Mouse (Mus musculus) thymus, adult 2 months (tissue): Measurements from ENCODE around the gene Uap1l1. TPM values are rescaled to one million over a fixed set of nuclear protein-coding genes. Genes with fewer than 3 reads are reported as not detected.
A peak's percentile ranks its signal among the peaks of the same experiment; 100 is the strongest.

ENCODE experiments used
- DNase-seq: peaks from one replicate; pipeline ENCODE4 v3.0.0; 2021
- H3K27ac ChIP-seq: fragments of 200-500 bp; 2 replicates; pipeline ENCODE4 v1.5.1; 2012; ENCODE audit warnings: low read length, control low read depth; ENCODE audit not compliant: control insufficient read depth, insufficient read depth
- H3K27me3 ChIP-seq: fragments of 200-500 bp; 2 replicates; pipeline ENCODE4 v1.6.1; 2012; ENCODE audit warnings: mild to moderate bottlenecking, low read length, moderate library complexity, mixed read lengths; ENCODE audit not compliant: control insufficient read depth, insufficient read depth
- H3K36me3 ChIP-seq: fragments of 200-500 bp; 2 replicates; pipeline ENCODE4 v1.6.1; 2012; ENCODE audit warnings: mild to moderate bottlenecking, low read length, moderate library complexity; ENCODE audit not compliant: control insufficient read depth, insufficient read depth
- H3K4me1 ChIP-seq: fragments of 200-500 bp; replicated peaks from 2 replicates; pipeline ENCODE4 v1.6.1; 2012; ENCODE audit warnings: low read length; ENCODE audit not compliant: control insufficient read depth, insufficient read depth
- H3K4me3 ChIP-seq: fragments of 200-500 bp; 2 replicates; pipeline ENCODE4 v1.5.1; 2012; ENCODE audit warnings: mild to moderate bottlenecking, low read length, control low read depth, moderate library complexity; ENCODE audit not compliant: control insufficient read depth, insufficient read depth
- CTCF ChIP-seq: fragments of 200-500 bp; IDR thresholded peaks from 2 replicates; pipeline ENCODE4 v1.5.1; 2012; ENCODE audit warnings: mild to moderate bottlenecking, control low read depth, low read length, moderate library complexity, borderline replicate concordance; ENCODE audit not compliant: control insufficient read depth, poor library complexity, insufficient read depth; ENCODE audit errors: extremely low read depth
- POLR2A ChIP-seq: fragments of 200-500 bp; IDR thresholded peaks from 2 replicates; pipeline ENCODE4 v1.6.1; 2012; ENCODE audit warnings: mild to moderate bottlenecking, low read length, control low read depth, moderate library complexity; ENCODE audit not compliant: control insufficient read depth, poor library complexity, insufficient read depth; ENCODE audit errors: extremely low read depth
- WGBS: fragments of 180-500 bp; shearing (Covaris S2); methylation state at CpG from one replicate; pipeline ENCODE4 v1.1.7; 2018; 5-methylcytosine and 5-hydroxymethylcytosine counted together
- polyA plus RNA-seq: library from polyadenylated mRNA; depleted of rRNA; stranded (reverse); fragments of >200 nt; gene quantifications from 2 replicates; pipeline ENCODE4 v1.2.3, GENCODE M21; 2012

The Uap1l1 gene
- polyA plus RNA-seq, 1 experiment: 24.4 TPM

- TF ChIP-seq POLR2A (peak; percentile 52; the same call in 1 of the 2 replicates), CTCF (no peak)
Observed at GRCm38 (mm10) chr2:25371764-25372643, 6.5 kb upstream of the Uap1l1 start, which contains the start of gene Sapcd2. Sapcd2 (plus strand) TSS chr2:25372321.

GRCm38 (mm10) chr2:25369996-25370395 is 4.5 kb upstream of the Uap1l1 start:
- H3K36me3 ChIP-seq: no peaks in the 10 kb centered on the region
- H3K4me3 ChIP-seq: no peak overlapping the region
- WGBS: 89% methylated on average over 3 of the region's 3 CpGs
- no peak overlapping the region for H3K27ac ChIP-seq
- TF ChIP-seq POLR2A: no peak
- TF ChIP-seq CTCF: no peak
- H3K4me1 ChIP-seq: peaks cover 22% of the 10 kb centered on the region
- no peak for DNase-seq
- H3K27me3 ChIP-seq: no peaks in the 10 kb centered on the region

More at GRCm38 (mm10) chr2:25371764-25372643, 6.5 kb upstream of the Uap1l1 start, which contains the start of gene Sapcd2:
- WGBS: 2% methylated on average over 65 of the region's 65 CpGs
- H3K36me3 ChIP-seq: no peaks in the 10 kb centered on the region
- H3K4me3 ChIP-seq: peak within 1 kb of the TSS; percentile 58
- H3K27me3 ChIP-seq: no peaks in the 10 kb centered on the region
- peak; percentile 77 for DNase-seq
- H3K4me1 ChIP-seq: peaks cover 22% of the 10 kb centered on the region
- no peak within 1 kb of the TSS for H3K27ac ChIP-seq

GRCm38 (mm10) chr2:25364761-25365090 is 756 bp downstream of the Uap1l1 start:
- no peak overlapping the region for H3K27ac ChIP-seq
- H3K4me1 ChIP-seq: peaks cover 11% of the 10 kb centered on the region
- 41% methylated on average over 9 of the region's 9 CpGs for WGBS
- no peak for DNase-seq
- H3K27me3 ChIP-seq: no peaks in the 10 kb centered on the region
- no peak for TF ChIP-seq CTCF
- TF ChIP-seq POLR2A: no peak
- peak overlapping the region; percentile 91 for H3K4me3 ChIP-seq
- H3K36me3 ChIP-seq: no peaks in the 10 kb centered on the region

GRCm38 (mm10) chr2:25364313-25364712 is 1.2 kb downstream of the Uap1l1 start:
- no peak overlapping the region for H3K27ac ChIP-seq
- peaks cover 11% of the 10 kb centered on the region for H3K4me1 ChIP-seq
- no peak overlapping the region for H3K4me3 ChIP-seq
- no peaks in the 10 kb centered on the region for H3K27me3 ChIP-seq
- DNase-seq: no peak
- no peaks in the 10 kb centered on the region for H3K36me3 ChIP-seq
- TF ChIP-seq CTCF (no peak), POLR2A (no peak)
- 97% methylated on average over 4 of the region's 4 CpGs for WGBS

GRCm38 (mm10) chr2:25363478-25364178 is 1.9 kb downstream of the Uap1l1 start:
- no peaks in the 10 kb centered on the region for H3K27me3 ChIP-seq
- H3K4me1 ChIP-seq: peaks cover 11% of the 10 kb centered on the region
- H3K4me3 ChIP-seq: no peak overlapping the region
- DNase-seq: no peak
- TF ChIP-seq POLR2A (no peak), CTCF (no peak)
- H3K27ac ChIP-seq: no peak overlapping the region
- WGBS: 68% methylated on average over 13 of the region's 13 CpGs
- no peaks in the 10 kb centered on the region for H3K36me3 ChIP-seq

- Histone ChIP-seq H3K4me3 (no peak overlapping the region), H3K4me1 (peaks cover 23% of the 10 kb centered on the region), H3K27me3 (no peaks in the 10 kb centered on the region), H3K36me3 (no peaks in the 10 kb centered on the region), H3K27ac (no peak overlapping the region)
- no peak for TF ChIP-seq POLR2A
- TF ChIP-seq CTCF: no peak
- WGBS: 88% methylated on average over 4 of the region's 4 CpGs
- no peak for DNase-seq
Observed at GRCm38 (mm10) chr2:25359848-25360247, 5.6 kb downstream of the Uap1l1 start.
